Mouse (Mus musculus): ENCODE results near the gene Ing1. TPM values are rescaled to one million over a fixed set of nuclear protein-coding genes. Genes with fewer than 3 reads are reported as not detected.
"Not testable (repeated sequence)": the region's sequence is repeated elsewhere in the genome, so short reads cannot be mapped to it uniquely, and the experiment has no call there.

Gene Ing1
- polyA plus RNA-seq, 1 experiment from 2014 or later: 31.2 TPM

DNA sequence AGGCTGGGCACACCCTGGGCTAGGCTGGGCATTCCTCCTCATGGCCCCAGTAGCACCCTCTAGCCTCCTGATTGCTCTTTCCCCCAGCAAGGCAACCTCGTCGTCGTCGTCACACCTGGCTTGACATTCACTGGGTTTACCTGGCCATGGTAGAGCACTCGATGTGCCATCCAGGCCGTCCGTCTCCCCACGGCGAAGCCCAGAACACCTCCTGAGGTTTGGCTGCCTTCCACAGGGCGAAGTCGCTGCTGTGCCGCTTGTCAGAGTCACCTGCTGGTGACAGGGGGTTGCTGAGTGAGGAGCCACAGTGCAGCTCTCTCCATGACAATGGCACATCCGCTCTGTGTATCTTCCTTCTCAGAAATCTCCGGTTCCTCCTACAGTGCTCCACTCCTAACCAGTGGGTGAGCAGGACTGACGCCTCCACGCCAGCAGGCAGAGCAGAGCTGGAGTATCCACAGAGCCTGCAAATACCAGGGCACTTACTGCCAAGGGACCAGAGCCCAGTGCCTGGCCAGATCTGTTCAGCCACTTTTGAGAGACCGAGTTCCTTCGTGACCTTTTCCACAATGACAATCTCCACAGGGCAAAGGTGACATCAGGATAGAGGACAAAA lies 25.1 kb upstream of the Ing1 start:
- Histone ChIP-seq H3K9me3 (replicated peaks) (no peaks in the 10 kb centered on the region), H3K36me3 (peaks cover 42% of the 10 kb centered on the region), H3K4me1 (peaks cover 21% of the 10 kb centered on the region), H3K27me3 (ENCODE audit: low read depth, poor library complexity, severe bottlenecking) (no peaks in the 10 kb centered on the region), H3K27ac (replicated peaks) (no peak overlapping the region), H3K4me3 (no peak overlapping the region)
- WGBS: 79% methylated on average over 18 of the region's 18 CpGs
- no peak for DNase-seq (ENCODE audit: low spot score)

DNA sequence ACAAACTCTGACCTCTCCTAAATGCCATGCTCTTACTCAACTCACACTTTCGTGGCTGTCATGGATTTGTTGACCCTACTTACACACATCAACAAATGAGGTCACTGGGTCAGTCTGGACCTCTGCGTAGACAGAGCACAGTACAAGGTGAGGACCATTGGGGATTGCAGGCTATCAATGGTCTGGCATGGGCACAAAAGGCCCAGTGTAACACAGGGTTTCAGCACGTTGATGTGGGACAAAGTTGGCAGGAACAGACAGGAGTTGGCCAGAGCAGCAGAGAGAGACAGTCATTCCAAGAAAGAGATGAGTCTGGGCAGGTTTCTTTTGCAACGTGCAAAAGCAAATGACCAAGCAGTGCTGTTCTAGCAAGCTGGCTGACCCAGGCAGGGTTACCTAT lies 24.5 kb upstream of the Ing1 start:
- Histone ChIP-seq H3K9me3 (replicated peaks) (no peaks in the 10 kb centered on the region), H3K4me1 (peaks cover 27% of the 10 kb centered on the region), H3K27ac (replicated peaks) (no peak overlapping the region), H3K27me3 (ENCODE audit: low read depth, poor library complexity, severe bottlenecking) (no peaks in the 10 kb centered on the region), H3K36me3 (peaks cover 42% of the 10 kb centered on the region), H3K4me3 (no peak overlapping the region)
- DNase-seq (ENCODE audit: low spot score): no peak
- 56% methylated on average over 4 of the region's 4 CpGs for WGBS

DNA sequence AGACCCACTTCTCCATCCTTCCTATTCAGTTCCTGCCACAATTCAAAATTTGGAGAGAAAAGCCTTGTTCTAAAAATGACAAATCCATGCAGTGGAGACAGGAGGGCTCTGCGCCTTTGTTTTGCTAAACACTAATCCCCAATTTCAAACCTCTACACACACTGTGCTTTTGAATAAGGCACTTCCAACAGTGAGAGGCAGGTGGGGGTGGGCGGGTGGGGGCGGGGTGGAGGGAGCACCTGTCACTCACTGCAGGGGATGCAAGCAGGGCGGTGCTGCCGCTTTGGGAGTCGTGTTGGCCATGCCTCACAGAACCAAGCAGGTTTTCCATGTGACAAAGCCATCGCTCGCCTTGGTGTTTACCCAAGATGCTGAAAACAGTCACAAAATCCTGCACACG lies 20.9 kb upstream of the Ing1 start:
- H3K36me3 ChIP-seq: peaks cover 47% of the 10 kb centered on the region
- H3K4me1 ChIP-seq: peaks cover 27% of the 10 kb centered on the region
- H3K9me3 ChIP-seq (replicated peaks): no peaks in the 10 kb centered on the region
- no peak overlapping the region for H3K4me3 ChIP-seq
- H3K27ac ChIP-seq (replicated peaks): peak overlapping the region; percentile 38; the same call in 1 of the 2 replicates
- 24% methylated on average over 9 of the region's 9 CpGs for WGBS
- DNase-seq (ENCODE audit: low spot score): no peak
- H3K27me3 ChIP-seq (ENCODE audit: low read depth, poor library complexity, severe bottlenecking): no peaks in the 10 kb centered on the region

DNA sequence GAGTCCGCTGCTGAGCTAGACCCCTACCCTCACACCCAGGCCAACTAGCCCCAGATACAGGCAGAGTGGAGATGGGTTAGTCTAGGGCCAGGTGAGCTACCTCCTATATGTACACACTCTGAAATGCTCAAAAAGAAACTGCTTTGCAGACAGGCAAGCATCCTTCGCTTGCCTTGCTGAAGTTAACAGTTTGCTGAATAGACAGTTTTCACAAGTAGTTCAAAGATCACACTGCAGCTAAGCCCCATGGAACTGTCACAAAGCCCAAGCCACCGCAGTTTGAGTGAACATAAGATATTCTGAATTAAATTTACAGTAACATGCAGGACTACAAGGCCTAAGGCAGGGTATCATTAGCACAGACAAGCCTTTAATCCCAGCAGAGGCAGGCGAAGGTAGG lies 16.3 kb upstream of the Ing1 start:
- WGBS: 93% methylated on average over 4 of the region's 4 CpGs
- H3K4me3 ChIP-seq: no peak overlapping the region
- H3K9me3 ChIP-seq (replicated peaks): no peaks in the 10 kb centered on the region
- H3K4me1 ChIP-seq: peaks cover 18% of the 10 kb centered on the region
- no peak for DNase-seq (ENCODE audit: low spot score)
- peaks cover 56% of the 10 kb centered on the region for H3K36me3 ChIP-seq
- no peak overlapping the region for H3K27ac ChIP-seq (replicated peaks)
- no peaks in the 10 kb centered on the region for H3K27me3 ChIP-seq (ENCODE audit: low read depth, poor library complexity, severe bottlenecking)

DNA sequence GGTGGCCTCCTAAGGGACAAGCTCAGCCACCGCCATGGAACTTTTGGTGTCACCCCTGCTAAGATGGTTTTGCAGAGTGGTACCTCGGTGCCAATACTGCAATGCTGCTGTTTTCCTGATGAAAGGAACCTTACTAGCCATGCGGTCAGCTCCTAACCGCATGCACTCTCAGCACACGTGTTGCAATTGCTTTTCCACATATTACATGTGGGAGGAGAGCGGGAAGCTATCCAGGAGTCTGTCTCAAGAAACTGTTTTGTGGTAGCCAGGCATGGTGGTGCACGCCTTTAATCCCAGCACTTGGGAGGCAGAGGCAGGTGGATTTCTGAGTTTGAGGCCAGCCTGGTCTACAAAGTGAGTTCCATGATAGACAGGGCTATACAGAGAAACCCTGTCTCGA lies 15.2 kb upstream of the Ing1 start:
- H3K27ac ChIP-seq (replicated peaks): no peak overlapping the region
- peaks cover 7% of the 10 kb centered on the region for H3K4me1 ChIP-seq
- H3K27me3 ChIP-seq (ENCODE audit: low read depth, poor library complexity, severe bottlenecking): no peaks in the 10 kb centered on the region
- 96% methylated on average over 8 of the region's 8 CpGs for WGBS
- H3K4me3 ChIP-seq: no peak overlapping the region
- no peaks in the 10 kb centered on the region for H3K9me3 ChIP-seq (replicated peaks)
- peaks cover 51% of the 10 kb centered on the region for H3K36me3 ChIP-seq
- no peak for DNase-seq (ENCODE audit: low spot score)

GRCm38 (mm10) chr8:11542031-11542430 lies 13.3 kb upstream of the Ing1 start:
- Histone ChIP-seq H3K4me3 (no peak overlapping the region), H3K36me3 (peaks cover 50% of the 10 kb centered on the region), H3K4me1 (no peaks in the 10 kb centered on the region), H3K27me3 (ENCODE audit: low read depth, poor library complexity, severe bottlenecking) (no peaks in the 10 kb centered on the region), H3K9me3 (replicated peaks) (no peaks in the 10 kb centered on the region), H3K27ac (replicated peaks) (no peak overlapping the region)
- 95% methylated on average over 12 of the region's 12 CpGs for WGBS
- no peak for DNase-seq (ENCODE audit: low spot score)

DNA sequence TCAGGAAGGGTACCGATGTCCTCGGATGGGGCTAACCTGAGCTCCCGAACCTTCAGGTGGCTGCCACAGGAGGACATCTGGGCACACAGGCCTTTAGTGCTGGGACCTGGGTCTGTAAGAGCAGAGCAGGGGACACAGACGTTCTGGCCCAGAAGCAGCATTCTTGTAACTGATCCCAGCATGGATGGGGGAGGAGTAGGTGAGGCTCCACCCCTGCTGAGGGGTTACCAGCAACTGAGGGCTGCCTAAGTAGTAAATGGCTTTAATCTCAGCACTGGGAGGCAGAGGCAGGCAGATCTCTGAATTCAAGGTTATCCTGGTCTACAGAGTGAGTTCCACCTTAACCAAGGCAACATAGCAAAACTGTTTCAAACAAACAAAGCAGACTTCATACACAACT lies 12.5 kb upstream of the Ing1 start:
- Histone ChIP-seq H3K9me3 (replicated peaks) (no peaks in the 10 kb centered on the region), H3K4me3 (no peak overlapping the region), H3K27ac (replicated peaks) (no peak overlapping the region), H3K4me1 (no peaks in the 10 kb centered on the region), H3K36me3 (peaks cover 50% of the 10 kb centered on the region), H3K27me3 (ENCODE audit: low read depth, poor library complexity, severe bottlenecking) (no peaks in the 10 kb centered on the region)
- WGBS: 88% methylated on average over 4 of the region's 4 CpGs
- no peak for DNase-seq (ENCODE audit: low spot score)

- Histone ChIP-seq H3K36me3 (peaks cover 50% of the 10 kb centered on the region), H3K27ac (replicated peaks) (no peak overlapping the region), H3K27me3 (ENCODE audit: low read depth, poor library complexity, severe bottlenecking) (no peaks in the 10 kb centered on the region), H3K9me3 (replicated peaks) (no peaks in the 10 kb centered on the region), H3K4me3 (no peak overlapping the region), H3K4me1 (no peaks in the 10 kb centered on the region)
- no peak for DNase-seq (ENCODE audit: low spot score)
- WGBS: 48% methylated on average over 3 of the region's 3 CpGs
These were observed 11.0 kb upstream of the Ing1 start for GRCm38 (mm10) chr8:11544386-11544785.

DNA sequence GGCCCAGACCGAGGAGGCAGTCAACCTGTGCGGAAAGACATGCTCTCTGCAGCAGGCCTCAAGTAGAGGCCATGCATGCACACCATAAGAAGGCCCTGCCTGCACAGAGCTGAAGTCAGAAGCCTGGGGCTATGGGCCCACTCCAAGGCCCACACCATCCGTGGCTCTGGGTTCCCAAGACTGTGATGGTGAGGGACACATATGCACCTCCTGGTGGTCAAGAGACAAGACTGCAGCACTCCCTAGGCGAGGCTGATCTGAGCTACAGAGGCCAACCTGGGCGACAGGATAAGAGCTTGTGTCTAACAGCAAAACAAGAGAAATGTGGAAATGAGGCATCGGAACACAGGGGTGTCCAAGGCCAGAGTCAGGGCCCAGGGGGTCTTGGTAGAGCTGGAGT lies 8.3 kb upstream of the Ing1 start:
- no peak overlapping the region for H3K27ac ChIP-seq (replicated peaks)
- no peaks in the 10 kb centered on the region for H3K9me3 ChIP-seq (replicated peaks)
- no peaks in the 10 kb centered on the region for H3K27me3 ChIP-seq (ENCODE audit: low read depth, poor library complexity, severe bottlenecking)
- no peak overlapping the region for H3K4me3 ChIP-seq
- H3K4me1 ChIP-seq: peaks cover 20% of the 10 kb centered on the region
- no peak for DNase-seq (ENCODE audit: low spot score)
- 60% methylated on average over 6 of the region's 6 CpGs for WGBS
- H3K36me3 ChIP-seq: peaks cover 25% of the 10 kb centered on the region

GRCm38 (mm10) chr8:11549706-11550105 lies 5.7 kb upstream of the Ing1 start:
- Histone ChIP-seq H3K36me3 (peaks cover 11% of the 10 kb centered on the region; the same call in 1 of the 2 replicates), H3K4me1 (peaks cover 31% of the 10 kb centered on the region), H3K27me3 (ENCODE audit: low read depth, poor library complexity, severe bottlenecking) (no peaks in the 10 kb centered on the region), H3K9me3 (replicated peaks) (no peaks in the 10 kb centered on the region), H3K4me3 (peak overlapping the region; percentile 87), H3K27ac (replicated peaks) (0 out of 2 replicates have a peak overlapping the region, but pooled peaks have one; percentile 90)
- peak; percentile 58 for DNase-seq (ENCODE audit: low spot score)
- 18% methylated on average over 7 of the region's 7 CpGs for WGBS

DNA sequence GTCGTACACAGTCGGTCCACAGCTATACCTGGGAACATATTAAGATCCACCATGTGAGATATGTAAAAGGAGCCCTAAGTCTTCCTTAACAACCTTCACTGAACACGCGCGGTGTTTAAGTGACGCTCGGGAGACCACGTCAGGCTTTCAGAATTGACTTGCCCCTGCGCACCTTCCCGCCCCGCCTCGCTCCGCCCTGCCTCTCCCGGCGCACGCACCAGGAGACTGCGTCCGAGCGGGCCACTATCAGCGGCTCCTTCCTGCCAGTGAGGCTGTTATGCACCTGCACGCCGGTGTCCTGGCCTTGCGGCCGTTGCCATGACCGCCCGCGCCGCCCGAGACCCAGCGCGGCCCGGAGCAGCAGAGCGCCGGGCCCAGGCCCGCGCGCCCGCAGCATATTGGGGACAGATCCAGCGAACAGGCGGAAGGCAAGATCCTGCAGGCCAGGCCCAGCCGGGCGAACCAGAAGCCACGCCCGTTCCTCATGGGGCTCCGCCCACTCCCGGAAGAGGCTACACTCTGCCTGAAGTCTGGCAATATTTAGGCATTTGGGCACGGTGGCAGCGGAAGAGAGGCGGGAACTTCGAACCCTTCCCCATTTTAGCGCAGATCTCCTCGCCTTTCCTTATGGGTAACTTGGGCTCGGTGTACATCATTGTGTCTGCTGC lies 5.0 kb upstream of the Ing1 start, which contains the start of gene Cars2:
Gene Cars2, minus strand, starts transcription at position 503 of the 668 bp plus-strand sequence.
- DNase-seq (ENCODE audit: low spot score): peak; percentile 88
- Histone ChIP-seq H3K27me3 (ENCODE audit: low read depth, poor library complexity, severe bottlenecking) (no peaks in the 10 kb centered on the region), H3K36me3 (peaks cover 8% of the 10 kb centered on the region; the same call in 1 of the 2 replicates), H3K27ac (replicated peaks) (peak within 1 kb of the TSS; percentile 90), H3K4me3 (peak within 1 kb of the TSS; percentile 87), H3K9me3 (replicated peaks) (no peaks in the 10 kb centered on the region), H3K4me1 (peaks cover 36% of the 10 kb centered on the region)
- WGBS: under 1% methylated on average over 53 of the region's 53 CpGs

DNA sequence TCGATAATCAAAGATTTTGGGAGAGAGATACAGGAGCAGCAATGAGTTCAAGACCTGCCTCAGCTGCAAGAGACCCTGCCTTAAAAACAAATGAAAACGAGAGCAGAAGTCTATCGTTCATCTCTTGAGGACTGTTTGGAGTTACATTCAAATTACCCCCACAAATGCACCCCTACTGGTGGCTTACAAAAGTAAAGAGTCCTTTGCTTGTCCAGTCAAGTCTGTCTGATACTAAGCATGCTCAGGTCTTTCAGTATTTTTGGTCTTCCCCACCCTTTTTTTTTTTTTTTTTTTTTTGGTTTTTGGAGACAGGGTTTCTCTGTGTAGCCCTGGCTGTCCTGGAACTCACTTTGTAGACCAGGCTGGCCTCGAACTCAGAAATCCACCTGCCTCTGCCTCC lies 3.9 kb upstream of the Ing1 start:
- not testable (repeated sequence) for H3K4me3 ChIP-seq; H3K9me3 ChIP-seq (replicated peaks); H3K27me3 ChIP-seq (ENCODE audit: low read depth, poor library complexity, severe bottlenecking); DNase-seq (ENCODE audit: low spot score); H3K36me3 ChIP-seq; H3K27ac ChIP-seq (replicated peaks)
- WGBS: 86% methylated on average over 4 of the region's 4 CpGs
- H3K4me1 ChIP-seq: peaks cover 36% of the 10 kb centered on the region

DNA sequence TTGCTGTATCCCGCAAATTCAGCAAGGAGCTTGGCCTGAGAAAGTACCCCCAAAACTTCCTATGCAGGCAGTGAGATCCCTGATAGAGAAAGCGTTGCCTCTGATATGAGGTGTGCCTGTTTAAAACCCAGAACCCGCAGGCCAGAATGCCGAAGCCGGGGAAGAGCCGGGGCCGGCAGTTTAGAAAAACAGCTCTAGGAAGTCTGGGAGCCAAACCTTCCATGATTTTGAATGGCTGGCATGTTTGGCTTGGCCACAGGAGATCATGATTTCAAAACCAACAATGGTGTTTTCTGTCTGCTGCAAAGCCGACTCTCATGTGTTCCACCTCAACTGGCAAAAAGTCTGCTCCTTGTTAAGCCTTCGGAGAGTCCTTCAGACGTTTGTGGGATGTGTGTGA lies 3.0 kb upstream of the Ing1 start:
- DNase-seq (ENCODE audit: low spot score): no peak
- no peak overlapping the region for H3K4me3 ChIP-seq
- no peaks in the 10 kb centered on the region for H3K9me3 ChIP-seq (replicated peaks)
- H3K27ac ChIP-seq (replicated peaks): no peak overlapping the region
- 84% methylated on average over 10 of the region's 10 CpGs for WGBS
- no peaks in the 10 kb centered on the region for H3K27me3 ChIP-seq (ENCODE audit: low read depth, poor library complexity, severe bottlenecking)
- H3K4me1 ChIP-seq: peaks cover 36% of the 10 kb centered on the region
- no peaks in the 10 kb centered on the region for H3K36me3 ChIP-seq

Measured in midbrain, embryonic 10.5 days (tissue).